Mouse (Mus musculus) MEL (cell line): ENCODE measurements at regions not wholly inside any gene's neighbourhood (a gene's known extent, or its start where the extent isn't known, plus 50 kb on each side); places are given as distances from the start of the nearest gene placed in this dataset.

Source experiments
- CTCF ChIP-seq, 3 experiments: IDR thresholded peaks in 2 of 3; conservative IDR thresholded peaks in 1 of 3; 2 replicates each; pipeline ENCODE4 v1.5.1; 2011 to 2012; ENCODE audit warnings: low read length in 3 of 3, low read depth in 2 of 3, mild to moderate bottlenecking in 2 of 3, improper control_type of control experiment in 1 of 3, inconsistent platforms in 1 of 3, mixed read lengths in 1 of 3, moderate library complexity in 1 of 3; ENCODE audit not compliant: control insufficient read depth in 1 of 3, insufficient read depth in 1 of 3, poor library complexity in 1 of 3, severe bottlenecking in 1 of 3
- ELF1 ChIP-seq: IDR thresholded peaks from 2 replicates; pipeline ENCODE4 v1.6.1; 2014; ENCODE audit warnings: low read depth, mild to moderate bottlenecking, inconsistent platforms, low read length, improper control_type of control experiment, moderate library complexity
- GATA1 ChIP-seq: IDR thresholded peaks from 2 replicates; pipeline ENCODE4 v1.6.1; 2011; ENCODE audit warnings: low read depth, low read length, improper control_type of control experiment
- MAFK ChIP-seq: IDR thresholded peaks from 2 replicates; pipeline ENCODE4 v1.6.1; 2011; ENCODE audit warnings: low read depth, mild to moderate bottlenecking, low read length, improper control_type of control experiment, borderline replicate concordance
- MAX ChIP-seq: IDR thresholded peaks from 2 replicates; pipeline ENCODE4 v1.6.1; 2011; ENCODE audit warnings: low read length, improper control_type of control experiment
- NRF1 ChIP-seq: IDR thresholded peaks from 2 replicates; pipeline ENCODE4 v1.6.1; 2014; ENCODE audit warnings: low read depth, mild to moderate bottlenecking, inconsistent platforms, low read length, improper control_type of control experiment, moderate library complexity; ENCODE audit not compliant: poor library complexity, insufficient read depth, severe bottlenecking
- POLR2A ChIP-seq, 2 experiments: IDR thresholded peaks; 2 replicates each; pipeline ENCODE4 v1.6.1; 2011 to 2012; ENCODE audit warnings: low read length in 2 of 2, mild to moderate bottlenecking in 2 of 2, control low read depth in 1 of 2, improper control_type of control experiment in 1 of 2, low read depth in 1 of 2, moderate library complexity in 1 of 2; ENCODE audit not compliant: control insufficient read depth in 1 of 2, insufficient read depth in 1 of 2, poor library complexity in 1 of 2

DNA sequence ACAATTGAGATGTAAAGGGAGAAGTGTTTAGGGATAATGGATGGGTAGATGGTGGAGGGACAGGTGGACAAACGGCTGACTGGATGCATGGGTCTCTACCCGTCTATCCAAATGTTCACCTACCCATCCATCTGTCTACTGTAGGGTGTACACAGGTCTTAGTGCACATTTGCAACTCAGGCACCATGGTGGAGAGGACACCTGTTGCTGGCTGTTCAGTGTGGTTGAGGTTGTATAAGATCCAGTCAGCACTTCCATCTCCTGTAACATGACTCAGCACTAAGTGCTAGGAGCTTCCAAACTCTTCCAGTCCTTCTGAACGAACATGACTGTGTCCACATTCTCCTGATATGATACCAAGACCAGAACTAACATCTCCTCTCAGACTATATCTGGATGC, 158.0 kb downstream of the Auh start:
- no peak for TF ChIP-seq POLR2A (IDR thresholded peaks at IDR 0.05; ENCODE audit: control insufficient read depth in 1 of 2, insufficient read depth in 1 of 2, low read depth in 1 of 2, low read length in 2 of 2, poor library complexity in 1 of 2)
- TF ChIP-seq CTCF (IDR thresholded peaks at IDR 0.05 in 2 of 3, conservative IDR thresholded peaks at IDR 0.05 in 1 of 3; ENCODE audit: control insufficient read depth in 1 of 3, insufficient read depth in 1 of 3, low read depth in 2 of 3, low read length in 3 of 3, poor library complexity in 1 of 3, severe bottlenecking in 1 of 3) = no peak
- TF ChIP-seq NRF1 = no peak
- TF ChIP-seq GATA1 = no peak
- no peak for TF ChIP-seq MAX
- no peak for TF ChIP-seq MAFK
- TF ChIP-seq ELF1 = no peak
